Mouse (Mus musculus) cerebellum, adult 9-10 months (tissue): Measurements from ENCODE around the gene Olfr512.

Source experiments
- DNase-seq: peaks from one replicate; pipeline ENCODE4 v3.0.0; 2022

Gene Olfr512

DNA sequence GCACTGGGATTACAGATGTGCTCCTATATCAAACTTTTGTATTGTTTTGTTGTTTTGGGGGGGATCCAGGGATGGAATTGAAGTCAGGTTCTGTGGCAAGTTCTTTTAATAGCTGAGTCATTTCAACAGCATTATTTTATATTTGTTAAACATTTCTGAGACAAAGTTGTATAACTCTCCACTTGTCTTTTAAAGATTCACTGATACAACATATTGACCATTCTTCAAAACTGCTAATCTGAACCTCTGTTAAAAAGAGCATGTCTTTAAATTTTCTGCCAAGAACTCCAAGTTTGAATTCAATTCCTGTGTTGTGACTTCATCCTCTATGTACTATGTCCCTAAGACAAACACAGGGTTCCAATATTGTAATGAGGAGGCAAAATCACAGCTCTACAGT is at the start of gene Olfr512:
TSS of gene Olfr512 (plus strand) at position 301 of the 400 bp plus-strand sequence.
- DNase-seq: no peak

DNA sequence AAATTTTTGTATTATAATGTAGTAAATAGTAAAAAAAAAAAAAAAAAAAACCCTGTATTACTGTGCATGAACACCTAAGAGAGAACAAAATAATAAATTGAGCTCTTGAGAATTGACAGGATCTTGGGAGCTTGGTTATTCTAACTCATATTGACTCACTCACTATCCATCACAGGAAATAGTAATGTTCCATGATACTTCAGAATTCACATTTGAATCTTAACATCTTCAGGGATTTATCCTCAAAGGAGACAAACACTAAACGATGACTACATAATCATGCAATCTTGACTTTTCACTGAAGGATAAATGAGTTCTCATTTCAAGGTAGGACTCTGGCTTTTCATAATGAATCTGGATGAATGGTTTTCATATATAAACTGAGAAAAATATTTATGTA is 47.0 kb upstream of the Olfr512 start, which contains the start of gene Olfr510:
TSS of gene Olfr510 (plus strand) at position 301 of the 400 bp plus-strand sequence.
- no peak for DNase-seq

DNA sequence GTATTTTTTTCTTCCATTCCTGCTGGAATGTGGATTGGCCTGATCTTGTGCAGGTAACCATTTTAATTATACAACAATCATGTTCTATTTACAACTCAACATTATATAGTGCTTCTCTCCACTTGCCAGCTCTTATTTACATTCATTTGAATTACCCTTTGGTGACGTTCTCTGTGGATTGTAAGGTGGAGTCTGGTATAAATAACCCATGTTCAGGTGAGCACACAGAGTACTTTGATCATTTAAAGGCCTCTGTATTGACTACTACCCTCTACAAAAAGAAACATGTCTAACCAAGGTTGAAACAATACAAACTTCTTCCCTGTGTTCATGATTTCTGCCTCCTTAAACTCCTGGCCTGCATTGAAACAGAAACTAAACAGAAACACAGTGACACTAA is 42.1 kb upstream of the Olfr512 start:
- no peak for DNase-seq

DNA sequence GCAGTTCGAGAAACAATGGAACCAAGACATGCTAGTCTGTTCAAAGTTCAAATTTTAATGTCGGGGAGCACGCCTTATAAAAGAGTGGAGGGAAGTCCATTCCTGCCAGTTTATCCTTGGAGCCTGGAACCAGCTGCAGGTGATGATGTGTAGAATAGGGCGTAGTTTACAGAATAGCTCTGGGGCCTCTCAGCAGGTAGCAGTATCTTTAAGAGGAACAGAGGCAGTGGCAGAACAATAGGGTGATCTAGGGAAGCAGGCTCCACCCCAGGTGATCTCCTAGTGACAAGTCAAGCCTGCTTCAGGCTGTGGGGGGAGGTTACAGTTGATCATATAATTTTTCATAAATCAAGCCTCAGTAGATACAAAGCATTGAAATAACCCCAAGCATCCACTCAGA is 34.2 kb upstream of the Olfr512 start:
- DNase-seq: no peak

DNA sequence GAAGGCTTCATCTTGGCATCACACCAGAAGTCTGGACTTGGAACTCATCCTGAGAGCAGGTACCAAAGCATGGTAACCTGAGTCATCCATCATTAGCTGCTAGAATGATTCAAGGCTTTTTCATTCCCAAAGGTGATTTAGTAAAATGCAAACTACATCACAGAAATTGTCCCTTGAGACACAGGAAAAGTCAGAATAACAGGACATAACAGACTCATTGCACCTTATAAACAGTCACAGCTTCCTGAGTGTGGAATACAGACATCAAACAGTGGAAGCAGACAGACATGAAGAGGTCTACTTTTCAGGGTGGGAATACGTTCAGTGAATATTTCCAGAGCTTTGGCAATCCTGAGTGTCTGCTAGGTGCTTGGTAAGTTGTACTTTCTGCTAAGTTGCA is 37.6 kb downstream of the Olfr512 start, which contains the start of gene Olfr513:
TSS of gene Olfr513 (plus strand) at position 301 of the 400 bp plus-strand sequence.
- no peak for DNase-seq

DNA sequence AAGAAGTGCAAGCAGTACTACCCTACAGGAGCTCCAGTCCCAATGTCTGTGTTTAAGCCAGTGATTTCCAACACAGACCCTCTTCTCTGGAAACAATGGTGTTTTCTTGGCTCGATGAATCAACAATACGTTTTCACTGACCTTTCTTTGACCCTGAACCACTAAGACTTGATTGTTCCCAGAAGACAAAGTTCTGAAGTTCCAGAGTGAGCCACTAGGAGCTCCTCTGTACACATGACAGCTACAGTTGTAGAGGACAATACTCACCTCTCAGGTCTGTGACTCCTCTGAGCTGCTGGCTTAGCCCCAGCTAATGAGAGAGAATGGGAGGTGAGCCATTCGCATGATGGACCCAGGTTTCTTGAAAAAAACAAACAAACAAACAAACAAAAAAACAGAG is 47.3 kb downstream of the Olfr512 start:
- no peak for DNase-seq
